Mouse (Mus musculus) ovary, postnatal 10 days (tissue): ENCODE data around the gene Lhx2.

ENCODE experiments used
- DNase-seq: peaks from one replicate; pipeline ENCODE4 v3.0.0; 2022; ENCODE audit warnings: low spot score

Lhx2 gene

GRCm38 (mm10) chr2:38346881-38347764 is 8.0 kb downstream of the Lhx2 start:
- DNase-seq: no peak

GRCm38 (mm10) chr2:38347811-38348551 is 8.9 kb downstream of the Lhx2 start:
- DNase-seq: no peak

- no peak for DNase-seq
Observed at GRCm38 (mm10) chr2:38348660-38349420, 9.8 kb downstream of the Lhx2 start.

DNA sequence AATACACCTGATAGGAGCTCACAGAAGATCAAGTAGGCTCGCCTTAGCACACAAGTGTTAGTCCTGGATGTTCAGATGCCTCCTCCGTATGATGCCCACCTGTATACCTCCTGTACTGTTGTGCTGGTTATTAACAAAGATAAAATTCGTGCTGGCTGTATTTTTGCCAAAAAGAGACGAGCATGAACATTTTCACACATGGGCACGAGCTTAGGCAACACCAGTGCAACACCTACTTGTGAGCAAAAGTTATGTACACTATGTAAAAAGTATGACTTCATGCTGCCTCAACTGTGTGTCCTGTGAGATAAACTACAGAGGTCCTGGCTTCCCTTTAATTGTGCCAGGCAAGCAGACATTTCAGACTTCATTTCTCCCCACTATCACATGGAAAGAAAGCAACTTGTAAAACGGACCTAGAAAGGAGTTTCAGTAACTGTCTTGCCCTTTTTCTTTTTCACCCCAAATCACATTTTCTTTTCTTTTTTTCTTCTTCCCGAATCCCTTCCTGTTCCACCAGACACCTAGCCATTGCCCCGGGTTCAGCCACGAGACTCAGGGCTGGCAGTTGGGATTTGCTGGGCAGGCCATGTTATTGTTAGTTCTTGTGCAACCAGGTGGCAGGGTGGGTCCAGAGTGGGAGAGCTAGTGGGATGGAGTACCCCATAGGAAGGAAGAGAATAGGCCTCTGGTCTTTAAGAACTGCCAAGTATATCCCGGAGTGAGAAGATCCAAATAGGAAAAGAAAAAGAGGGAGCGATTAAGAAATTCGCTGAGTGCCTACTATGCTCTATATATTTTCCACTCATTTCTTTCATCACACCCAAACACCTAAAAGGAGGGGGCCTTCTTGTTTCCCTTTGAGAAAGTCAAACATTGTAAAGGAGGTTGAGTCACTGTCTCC is 10.6 kb downstream of the Lhx2 start:
- no peak for DNase-seq

- DNase-seq: no peak
Observed at GRCm38 (mm10) chr2:38350386-38350785, 11.3 kb downstream of the Lhx2 start.

- peak; percentile 41 for DNase-seq
Observed at GRCm38 (mm10) chr2:38350796-38351195, 11.7 kb downstream of the Lhx2 start.

GRCm38 (mm10) chr2:38351641-38352320 is 12.7 kb downstream of the Lhx2 start:
- no peak for DNase-seq

GRCm38 (mm10) chr2:38352321-38353007 is 13.4 kb downstream of the Lhx2 start:
- no peak for DNase-seq

GRCm38 (mm10) chr2:38353008-38353379 is 13.9 kb downstream of the Lhx2 start:
- no peak for DNase-seq

- no peak for DNase-seq
Observed at GRCm38 (mm10) chr2:38353664-38354063, 14.6 kb downstream of the Lhx2 start.

DNA sequence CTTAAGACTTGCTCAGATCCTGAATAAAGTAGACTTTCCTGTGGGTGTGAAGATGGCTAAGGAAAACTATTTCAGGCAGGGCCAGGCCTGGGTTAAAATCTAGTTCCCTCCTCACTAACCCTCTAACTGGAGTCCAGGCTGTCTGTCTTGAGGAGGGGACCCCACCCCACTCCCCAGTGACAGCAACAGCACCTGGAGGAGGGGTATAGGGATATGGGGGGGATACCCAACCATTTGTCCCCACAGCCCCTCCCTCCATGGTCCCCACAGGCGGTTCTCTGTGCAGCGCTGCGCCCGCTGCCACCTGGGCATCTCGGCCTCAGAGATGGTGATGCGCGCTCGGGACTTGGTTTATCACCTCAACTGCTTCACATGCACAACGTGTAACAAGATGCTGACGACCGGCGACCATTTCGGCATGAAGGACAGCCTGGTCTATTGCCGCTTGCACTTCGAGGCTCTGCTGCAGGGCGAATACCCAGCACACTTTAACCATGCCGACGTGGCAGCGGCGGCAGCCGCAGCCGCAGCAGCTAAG is 15.2 kb downstream of the Lhx2 start:
- no peak for DNase-seq

DNA sequence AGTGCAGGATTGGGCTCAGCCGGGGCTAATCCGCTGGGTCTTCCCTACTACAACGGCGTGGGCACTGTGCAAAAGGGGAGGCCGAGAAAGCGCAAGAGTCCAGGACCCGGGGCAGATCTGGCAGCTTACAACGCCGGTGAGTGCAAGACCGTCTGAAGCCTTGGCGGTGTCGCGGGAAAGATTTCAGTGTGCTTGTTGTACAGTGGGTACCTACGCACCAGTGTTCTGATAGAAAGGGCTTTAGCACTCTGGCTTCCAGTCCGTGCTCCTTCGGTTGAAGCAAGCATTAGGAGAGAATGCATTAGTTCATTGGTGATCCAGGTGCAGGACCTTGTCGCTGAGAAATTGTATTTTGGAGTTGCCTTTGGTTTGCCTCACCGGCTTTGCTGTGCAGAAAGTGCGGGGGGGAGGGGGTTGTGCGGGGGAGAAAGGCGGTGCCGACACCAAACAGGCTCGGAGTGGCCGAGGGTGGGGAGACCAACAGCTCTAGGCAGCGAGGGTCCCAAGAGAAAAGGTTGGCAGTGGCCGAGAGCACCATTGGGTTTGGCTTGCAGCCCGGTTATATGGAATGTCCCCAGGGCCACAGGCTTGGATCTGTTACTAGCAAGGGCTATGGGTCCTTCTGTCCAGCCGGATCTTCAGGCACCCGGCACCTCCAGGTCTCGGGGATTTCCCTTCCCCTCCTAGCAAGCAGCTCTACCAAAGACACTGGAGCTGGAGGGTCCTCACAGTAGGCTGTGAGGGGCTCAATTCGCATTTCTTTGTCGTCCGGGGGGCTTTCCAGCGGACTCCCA is 15.8 kb downstream of the Lhx2 start:
- no peak for DNase-seq

DNA sequence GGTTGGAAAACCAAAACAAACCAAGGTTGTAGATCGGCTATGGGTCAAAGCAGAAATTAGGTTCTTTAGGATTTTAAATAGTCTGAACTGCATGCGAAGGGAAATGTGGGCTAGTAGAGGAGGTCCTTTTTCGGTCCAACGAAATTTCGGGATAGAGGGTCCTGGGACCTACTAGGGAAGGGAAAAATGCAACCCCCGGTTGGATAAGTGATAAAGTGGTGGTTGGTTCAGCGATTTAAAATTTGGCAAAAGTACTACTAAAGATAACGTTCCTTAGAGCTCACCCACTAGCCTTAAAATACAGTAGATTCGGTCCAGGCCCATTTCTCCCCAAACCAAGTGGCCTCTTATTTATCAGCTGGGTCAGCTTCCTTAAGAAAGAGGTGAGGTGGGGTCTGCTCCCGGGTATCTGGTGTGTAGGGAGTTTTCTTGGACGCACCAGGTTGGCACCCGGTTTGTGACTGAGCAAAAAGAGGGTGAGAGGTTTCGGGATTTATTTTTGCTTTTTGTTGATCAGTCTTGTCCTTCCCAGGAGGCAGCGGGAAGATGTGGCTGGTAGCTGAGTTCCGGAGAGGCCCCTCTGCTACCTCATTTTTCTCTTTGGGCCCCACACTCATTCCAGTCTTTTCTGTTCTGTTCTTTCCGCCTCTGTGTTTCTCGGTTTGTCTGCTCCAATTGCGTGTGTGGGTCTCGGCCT is 16.8 kb downstream of the Lhx2 start:
- no peak for DNase-seq

GRCm38 (mm10) chr2:38356428-38357260 is 17.6 kb downstream of the Lhx2 start:
- peak; percentile 24 for DNase-seq

- no peak for DNase-seq
Observed at GRCm38 (mm10) chr2:38357294-38358246, 18.5 kb downstream of the Lhx2 start.

GRCm38 (mm10) chr2:38358611-38359010 is 19.5 kb downstream of the Lhx2 start:
- DNase-seq: no peak
